Mouse (Mus musculus) c-Kit-positive CD71-positive TER-119-negative erythroid progenitor cells, embryonic 14.5 days (primary cell): ENCODE measurements around the gene Med13.
"Not testable (repeated sequence)": the region's sequence is repeated elsewhere in the genome, so short reads cannot be mapped to it uniquely, and the experiment has no call there.

Experiments used
- DNase-seq: peaks from one replicate; pipeline ENCODE4 v3.0.0-alpha.2; 2013; ENCODE audit warnings: low read depth

Gene Med13

GRCm38 (mm10) chr11:86380521-86381238, 23.3 kb upstream of the Med13 start:
- no peak for DNase-seq

- no peak for DNase-seq
Measured at GRCm38 (mm10) chr11:86378981-86379380, 21.6 kb upstream of the Med13 start.

DNA sequence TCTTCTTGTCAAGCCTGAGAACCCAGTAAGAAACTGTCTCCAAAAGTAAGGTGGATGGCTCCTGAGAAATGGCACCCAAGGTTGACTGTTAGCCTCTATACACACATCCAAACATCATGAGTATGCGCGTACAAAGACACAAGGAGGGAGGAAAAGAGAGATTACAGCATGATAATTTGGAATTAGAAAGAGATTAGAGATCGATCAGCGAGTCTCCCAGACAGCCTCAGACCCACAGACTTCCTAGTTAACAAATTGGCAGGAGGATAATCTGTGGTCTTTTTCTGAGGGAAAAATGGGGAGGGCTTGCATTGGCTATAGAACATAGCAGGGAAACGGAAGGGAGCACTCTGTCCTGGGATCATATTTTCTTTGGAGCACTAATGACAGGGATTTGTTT, 20.4 kb upstream of the Med13 start:
- DNase-seq: no peak

- no peak for DNase-seq
Measured at GRCm38 (mm10) chr11:86376707-86377106, 19.3 kb upstream of the Med13 start.

- no peak for DNase-seq
Measured at GRCm38 (mm10) chr11:86375086-86375485, 17.7 kb upstream of the Med13 start.

- DNase-seq: no peak
Measured at GRCm38 (mm10) chr11:86371266-86371665, 13.9 kb upstream of the Med13 start.

DNA sequence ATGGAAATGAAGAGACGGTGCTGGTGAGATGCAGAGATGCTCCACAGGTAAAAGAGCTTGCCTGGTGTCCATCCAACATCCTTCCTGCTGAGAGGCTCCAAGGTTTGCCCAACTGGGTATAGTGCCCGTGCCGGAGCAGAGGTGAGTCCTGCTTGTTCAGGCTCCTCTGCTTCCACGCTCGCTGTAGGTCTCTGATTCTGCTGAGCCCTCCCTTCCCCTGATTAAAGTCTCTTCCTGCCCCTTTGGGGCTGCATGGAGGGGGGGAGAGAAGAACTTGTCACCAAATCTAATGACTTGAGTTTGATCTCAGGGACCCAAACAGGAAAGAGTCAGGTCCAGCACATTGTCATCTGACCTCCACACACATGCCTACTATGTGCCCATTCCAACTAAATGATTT, 12.5 kb upstream of the Med13 start:
- no peak for DNase-seq

DNA sequence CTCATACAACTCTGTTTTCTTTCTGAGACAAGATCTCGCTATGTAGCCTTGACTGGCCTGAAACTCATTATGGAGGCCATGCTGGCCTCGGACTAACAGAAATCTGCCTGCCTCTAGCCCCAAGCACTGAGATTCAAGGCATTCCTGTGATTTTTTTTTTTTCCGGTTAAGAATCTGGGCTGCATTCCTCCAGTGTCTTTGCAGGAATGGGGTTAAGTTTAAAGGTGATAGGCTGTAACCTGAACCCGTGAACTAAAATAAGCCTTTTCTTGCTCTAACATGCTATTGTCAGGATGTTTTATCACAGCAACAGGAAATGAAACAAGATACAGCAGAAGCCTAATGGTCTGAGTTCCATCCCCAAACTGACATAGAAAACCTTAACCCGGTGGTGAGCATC, 11.6 kb upstream of the Med13 start:
- no peak for DNase-seq

DNA sequence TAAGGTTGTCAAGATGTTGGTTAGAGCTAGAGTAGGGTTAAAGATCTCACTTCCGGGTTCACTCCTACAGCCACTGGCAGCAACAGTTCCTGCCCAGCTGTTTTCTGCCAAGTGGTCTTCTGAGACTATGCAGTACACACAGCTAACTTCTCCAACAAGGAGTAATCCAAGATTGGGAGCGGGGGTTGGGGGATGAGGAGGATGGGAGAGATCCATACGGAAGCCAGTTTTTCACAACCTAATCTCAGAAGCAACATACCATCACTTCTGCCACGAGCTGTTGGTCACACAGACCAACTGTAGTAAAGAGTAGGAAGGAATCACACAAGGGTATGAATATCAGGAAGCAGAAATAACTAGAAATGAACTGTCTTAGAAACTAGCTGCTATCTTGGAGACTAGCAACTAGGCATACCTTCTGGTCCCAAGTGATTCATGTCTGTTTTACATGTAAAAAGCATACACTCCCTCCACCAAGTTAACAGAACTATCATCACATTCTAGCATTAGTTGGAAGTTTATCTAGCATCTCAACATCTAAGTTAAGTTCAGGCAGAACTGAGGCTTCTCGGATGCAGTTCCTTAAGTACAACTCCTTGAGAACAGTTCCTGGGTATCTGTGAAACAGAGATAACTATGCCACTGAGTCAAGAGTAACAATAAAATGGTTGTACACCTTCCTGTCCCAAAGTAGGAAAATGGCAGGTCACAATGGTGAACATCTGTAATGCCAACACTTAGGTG, 7.5 kb upstream of the Med13 start:
- DNase-seq: no peak

DNA sequence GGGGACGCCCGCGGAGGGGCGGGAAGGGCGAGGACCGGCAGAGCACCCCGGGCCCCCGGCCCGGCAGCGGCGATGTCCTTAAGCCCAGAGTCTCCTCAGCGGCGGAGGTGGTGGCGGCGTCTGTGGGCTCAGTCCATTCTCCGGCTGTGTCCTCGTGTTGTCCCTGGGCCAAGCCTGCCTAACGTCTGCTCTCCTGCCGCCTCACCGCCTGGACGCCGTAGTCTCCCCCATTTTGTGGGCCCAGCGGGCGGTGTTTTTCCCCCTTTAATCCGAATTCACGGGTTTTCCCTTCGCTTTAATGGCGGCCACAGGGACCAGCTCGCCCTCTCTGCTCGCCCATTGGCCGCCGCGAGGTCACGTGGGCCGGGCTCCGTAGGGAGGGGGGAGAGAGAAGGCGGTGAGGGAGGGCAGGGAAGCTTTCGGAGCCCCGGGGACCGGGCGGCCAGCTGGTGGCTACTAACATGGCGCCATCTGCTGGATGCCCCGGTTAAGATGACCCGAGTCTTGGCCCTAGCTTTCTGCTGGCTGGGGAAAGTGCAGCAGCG, 654 bp upstream of the Med13 start:
- peak; percentile 96 for DNase-seq

DNA sequence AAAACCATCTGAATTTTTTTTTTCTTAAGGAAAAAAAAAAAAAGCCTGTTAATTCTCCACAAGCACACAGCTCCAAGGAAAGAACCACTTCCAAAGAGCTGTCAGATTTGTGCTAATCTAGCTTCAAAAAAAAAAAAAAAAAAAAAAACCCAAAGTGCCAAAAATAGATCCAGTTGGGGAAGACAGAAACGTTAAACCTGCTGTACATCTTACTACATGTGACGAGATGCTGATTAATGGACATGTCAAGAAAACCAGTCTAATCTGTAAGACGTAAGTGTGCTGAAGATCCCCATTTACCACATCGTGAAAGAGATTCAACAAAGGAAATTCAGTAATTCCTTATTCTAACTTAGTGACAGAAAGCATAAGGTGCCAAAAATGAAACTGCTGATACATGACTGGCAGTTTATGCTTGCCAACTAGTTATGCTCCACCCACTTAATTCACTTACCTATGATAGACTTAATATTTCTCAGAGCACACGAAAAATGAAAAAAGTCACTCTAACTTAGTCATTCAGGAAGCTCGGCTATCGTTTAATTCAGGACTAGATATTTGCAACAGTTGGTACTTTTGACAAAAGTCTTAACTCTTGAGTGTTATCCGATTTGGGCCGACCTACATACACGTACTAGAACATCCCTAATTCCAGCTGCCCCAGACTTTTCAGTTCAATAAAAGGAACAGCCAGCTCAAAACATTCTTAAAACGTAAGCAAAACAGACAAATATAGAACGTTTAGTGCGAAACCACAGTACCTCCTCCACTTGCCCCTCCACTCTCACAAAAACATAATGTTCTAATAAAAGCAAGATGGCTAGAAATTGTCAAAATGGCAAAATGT, 1.2 kb downstream of the Med13 start:
- DNase-seq: peak; percentile 52

DNA sequence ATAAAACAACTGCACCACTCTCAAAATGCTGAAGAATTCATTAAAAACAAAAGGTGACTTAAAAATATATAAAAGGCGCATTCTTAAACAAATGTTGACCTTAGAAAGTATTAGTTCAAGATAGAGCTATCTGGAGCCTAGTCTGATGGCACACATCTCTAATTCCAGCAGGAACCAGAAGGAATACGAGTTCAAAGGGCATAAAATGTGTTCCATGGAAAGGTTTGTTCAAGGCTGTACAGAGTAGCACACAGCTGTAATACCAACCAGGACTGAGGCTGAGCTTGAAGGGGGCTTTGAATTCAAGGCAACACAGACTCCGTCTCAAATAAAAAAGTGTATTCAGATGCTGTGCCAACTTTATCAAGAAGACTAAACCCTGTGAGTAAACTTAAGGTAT, 3.8 kb downstream of the Med13 start:
- no peak for DNase-seq

DNA sequence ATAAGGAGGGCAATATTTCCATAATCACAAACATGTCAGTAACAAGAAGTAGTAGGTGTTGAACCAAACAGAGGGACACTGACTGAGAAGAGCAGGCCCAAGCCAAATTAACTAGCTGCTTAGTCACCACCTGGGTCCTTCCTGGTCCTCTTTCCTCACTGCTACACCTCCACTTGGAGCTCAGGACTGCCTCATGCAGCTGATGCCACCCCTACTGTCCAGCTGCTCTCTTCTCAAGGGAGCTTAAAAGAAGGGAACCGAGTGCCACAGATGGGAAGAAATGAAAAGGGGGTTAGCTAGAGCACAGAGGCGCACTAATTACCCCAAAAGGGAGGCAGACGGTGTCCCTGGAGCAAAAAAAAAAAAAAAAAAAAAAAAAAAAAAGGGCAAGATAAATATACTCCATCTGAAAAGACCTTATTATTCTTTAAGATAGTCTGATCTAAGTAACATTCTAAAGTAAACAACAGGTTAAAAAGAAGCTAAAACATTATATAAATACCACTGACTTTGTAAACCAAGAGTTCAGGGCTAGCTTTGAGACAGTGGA, 5.6 kb downstream of the Med13 start:
- no peak for DNase-seq

DNA sequence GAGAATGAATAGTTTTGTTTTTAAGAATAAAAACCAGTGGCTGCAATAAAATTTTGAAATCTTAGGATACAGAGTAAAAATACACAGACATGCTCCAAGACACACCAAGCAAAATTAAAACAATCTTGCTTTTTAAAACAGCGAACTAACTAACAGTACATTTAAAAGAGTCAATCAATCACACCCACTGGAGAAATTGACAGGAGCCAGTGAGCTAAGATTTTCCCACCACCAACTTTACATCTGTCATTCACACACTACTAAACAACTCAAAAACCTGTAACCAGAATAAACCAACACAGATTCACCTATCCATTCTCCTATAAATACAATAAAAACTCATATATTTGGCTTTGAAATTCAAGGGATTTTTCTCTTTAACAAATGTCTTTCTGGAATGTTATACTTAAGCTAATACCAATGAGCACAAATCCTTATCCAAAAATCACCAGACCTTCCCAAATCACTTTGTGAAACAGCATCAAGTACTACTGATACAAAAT, 6.7 kb downstream of the Med13 start:
- no peak for DNase-seq

- no peak for DNase-seq
Measured at GRCm38 (mm10) chr11:86349325-86349724, 8.1 kb downstream of the Med13 start.

DNA sequence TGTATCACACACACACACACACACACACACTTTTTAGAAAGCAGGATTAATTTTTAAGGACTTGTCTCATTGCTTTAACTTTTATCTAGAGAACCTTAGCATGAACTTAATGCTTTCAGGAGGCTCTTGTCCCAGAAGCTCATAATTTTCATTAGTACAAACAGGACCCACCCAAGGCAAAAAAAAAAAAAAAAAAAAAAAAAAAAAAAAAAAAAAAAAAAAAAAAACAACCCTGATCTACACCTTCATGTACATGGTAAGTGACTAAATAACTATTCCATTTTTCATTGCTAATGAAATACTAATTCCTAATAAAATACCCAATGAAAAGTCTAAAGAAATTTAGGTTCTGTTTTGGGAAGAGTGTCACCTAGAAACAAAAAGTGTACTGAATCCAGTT, 8.5 kb downstream of the Med13 start:
- DNase-seq: no peak

DNA sequence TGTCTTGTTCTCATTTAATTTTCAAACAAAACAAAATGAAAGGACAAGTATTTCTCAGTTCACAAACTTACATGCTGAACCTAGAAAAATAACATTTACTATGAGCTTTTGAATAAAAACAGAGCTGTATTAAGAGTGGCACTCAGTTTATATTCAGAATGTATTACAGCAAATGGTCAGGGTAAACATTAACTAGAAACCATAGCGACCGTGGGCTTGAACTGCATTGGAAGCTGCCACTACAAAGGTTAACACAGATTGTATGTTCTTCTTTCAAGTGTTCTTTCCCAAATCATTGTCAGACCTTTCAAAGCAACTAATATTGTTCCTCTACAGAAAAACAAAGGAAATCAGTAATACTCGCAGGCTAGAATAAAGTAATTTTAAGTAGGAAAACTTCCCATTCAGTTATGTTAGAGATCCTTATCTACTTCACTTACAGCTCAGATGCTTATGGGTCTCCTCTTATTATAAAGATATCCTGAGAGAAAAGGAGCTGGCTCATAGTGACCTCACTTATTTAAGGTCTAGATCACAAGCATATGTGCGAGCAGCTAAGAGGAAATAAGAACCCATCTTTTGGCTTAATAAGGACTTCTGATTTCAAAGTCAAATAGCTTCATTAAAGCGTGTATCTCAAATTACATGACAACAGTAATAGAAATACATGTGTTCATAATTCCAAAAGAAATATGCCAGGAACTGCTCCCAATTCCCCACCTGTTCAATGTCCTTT, 9.8 kb downstream of the Med13 start:
- DNase-seq: no peak

GRCm38 (mm10) chr11:86346525-86346924, 10.9 kb downstream of the Med13 start:
- no peak for DNase-seq

DNA sequence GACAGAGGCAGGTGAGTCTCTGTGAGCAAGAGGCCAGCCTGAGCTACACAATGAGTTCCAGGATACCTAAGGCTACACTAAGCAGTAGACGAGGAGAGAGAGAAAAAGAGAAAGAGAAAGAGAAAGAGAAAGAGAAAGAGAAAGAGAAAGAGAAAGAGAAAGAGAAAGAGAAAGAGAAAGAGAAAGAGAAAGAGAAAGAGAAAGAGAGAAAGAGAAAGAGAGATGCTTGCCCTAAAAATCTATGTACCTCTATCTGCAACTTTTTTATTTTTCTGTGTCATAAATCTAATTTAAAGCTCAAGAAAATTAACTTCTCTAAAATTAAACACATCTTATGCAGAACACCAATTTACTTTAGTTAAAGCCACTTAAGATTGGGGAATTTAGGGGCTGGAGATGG, 12.5 kb downstream of the Med13 start:
- not testable (repeated sequence) for DNase-seq

GRCm38 (mm10) chr11:86324251-86324650, 33.2 kb downstream of the Med13 start:
- DNase-seq: no peak

DNA sequence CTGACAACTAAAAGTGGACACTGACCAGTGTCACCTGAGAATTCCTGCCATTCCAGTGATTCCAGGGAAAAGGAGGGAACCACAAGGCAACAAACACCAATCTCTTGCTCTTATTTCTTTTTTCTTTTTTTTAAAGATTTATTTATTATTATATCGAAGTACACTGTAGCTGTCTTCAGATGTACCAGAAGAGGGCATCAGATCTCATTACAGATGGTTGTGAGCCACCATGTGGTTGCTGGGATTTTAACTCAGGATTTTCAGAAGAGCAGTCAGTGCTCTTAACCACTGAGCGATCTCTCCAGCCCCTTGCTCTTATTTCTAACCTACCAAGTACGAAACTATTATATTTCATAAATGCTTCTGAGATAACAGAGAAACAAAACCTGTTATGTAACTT, 42.4 kb downstream of the Med13 start:
- not testable (repeated sequence) for DNase-seq
